Mouse (Mus musculus): ENCODE measurements around the gene Jak3.

The Jak3 gene

GRCm38 (mm10) chr8:71665331-71666130, 10.6 kb upstream of the Jak3 start:
- DNase-seq (ENCODE audit: low read depth, low spot score): no peak

- no peak for DNase-seq (ENCODE audit: low read depth, low spot score)
Observed at GRCm38 (mm10) chr8:71666855-71667254, 9.2 kb upstream of the Jak3 start.

DNA sequence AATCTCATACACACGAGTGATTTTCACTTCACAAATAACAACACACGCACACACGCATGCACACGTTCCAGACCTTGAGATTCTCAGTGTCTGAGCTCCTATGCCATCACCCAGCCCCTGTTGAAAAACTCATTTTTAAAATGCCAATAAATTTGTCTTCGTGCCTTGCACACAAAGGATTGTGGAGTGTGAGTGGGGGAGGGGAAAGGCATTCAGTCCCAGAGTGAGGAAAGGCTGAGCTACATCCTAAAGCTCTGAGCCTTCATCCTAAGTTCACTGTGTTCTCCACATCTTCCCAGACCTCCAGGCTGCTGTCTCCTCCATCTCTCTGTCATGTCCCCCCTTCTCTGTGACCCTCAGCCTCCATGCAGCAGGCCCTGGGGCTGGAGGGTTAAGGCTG, 8.8 kb upstream of the Jak3 start:
- no peak for DNase-seq (ENCODE audit: low read depth, low spot score)

DNA sequence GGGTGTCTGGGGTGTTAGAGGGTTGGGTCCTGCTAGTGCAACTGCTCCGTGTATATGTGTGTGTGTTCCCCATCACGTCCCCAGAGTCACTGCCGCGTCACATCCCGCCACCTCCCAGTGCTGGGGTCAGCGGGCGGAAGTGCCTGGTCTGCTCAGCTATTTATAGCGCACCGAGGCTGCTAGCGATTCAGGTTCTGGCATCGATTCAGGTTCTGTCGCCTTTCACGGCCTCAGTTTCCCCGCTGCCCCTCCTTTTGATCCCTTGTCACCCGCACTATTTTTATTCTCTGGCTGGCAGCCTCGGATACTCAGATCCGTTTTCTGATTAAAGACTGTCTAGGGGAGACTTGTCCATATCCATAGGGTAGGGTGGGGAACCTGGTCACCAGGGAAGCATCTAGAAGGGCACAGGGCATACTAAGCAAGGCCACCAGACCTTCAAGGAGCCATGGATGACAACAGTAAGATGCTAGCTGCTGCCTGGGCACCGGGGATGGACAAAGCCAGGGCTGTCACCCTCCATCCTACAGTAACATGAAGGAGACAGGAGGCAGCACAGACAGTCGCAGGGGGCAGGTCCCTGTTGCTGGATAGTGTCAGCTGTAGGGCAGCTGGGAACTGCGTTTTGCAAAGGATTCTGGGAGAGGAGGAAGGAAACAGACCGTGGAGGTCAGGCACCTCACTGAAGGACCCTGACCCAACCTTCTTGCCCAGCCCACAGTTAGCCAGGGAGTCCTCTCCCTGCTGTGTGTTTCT, 7.7 kb upstream of the Jak3 start:
- no peak for DNase-seq (ENCODE audit: low read depth, low spot score)

DNA sequence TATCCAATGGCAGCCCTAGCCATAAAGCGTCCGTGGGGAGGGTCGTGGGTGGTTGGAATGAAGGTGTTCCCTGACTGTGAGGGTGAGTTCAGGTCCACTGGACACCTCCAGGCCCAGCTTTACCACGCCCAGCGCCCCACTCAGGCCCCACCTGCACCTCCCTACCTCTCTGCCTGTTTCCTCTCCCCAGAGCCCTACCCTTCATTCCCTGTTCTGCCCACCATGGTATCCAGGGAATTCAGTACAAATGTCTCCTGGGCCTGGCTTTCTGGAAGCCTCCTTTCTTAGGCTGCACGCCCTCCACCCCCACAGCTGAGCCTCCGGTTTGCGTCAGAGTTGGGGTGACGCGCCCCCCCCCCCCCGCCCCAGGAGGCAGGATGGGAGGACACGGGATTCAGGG, 5.9 kb upstream of the Jak3 start:
- no peak for DNase-seq (ENCODE audit: low read depth, low spot score)

DNA sequence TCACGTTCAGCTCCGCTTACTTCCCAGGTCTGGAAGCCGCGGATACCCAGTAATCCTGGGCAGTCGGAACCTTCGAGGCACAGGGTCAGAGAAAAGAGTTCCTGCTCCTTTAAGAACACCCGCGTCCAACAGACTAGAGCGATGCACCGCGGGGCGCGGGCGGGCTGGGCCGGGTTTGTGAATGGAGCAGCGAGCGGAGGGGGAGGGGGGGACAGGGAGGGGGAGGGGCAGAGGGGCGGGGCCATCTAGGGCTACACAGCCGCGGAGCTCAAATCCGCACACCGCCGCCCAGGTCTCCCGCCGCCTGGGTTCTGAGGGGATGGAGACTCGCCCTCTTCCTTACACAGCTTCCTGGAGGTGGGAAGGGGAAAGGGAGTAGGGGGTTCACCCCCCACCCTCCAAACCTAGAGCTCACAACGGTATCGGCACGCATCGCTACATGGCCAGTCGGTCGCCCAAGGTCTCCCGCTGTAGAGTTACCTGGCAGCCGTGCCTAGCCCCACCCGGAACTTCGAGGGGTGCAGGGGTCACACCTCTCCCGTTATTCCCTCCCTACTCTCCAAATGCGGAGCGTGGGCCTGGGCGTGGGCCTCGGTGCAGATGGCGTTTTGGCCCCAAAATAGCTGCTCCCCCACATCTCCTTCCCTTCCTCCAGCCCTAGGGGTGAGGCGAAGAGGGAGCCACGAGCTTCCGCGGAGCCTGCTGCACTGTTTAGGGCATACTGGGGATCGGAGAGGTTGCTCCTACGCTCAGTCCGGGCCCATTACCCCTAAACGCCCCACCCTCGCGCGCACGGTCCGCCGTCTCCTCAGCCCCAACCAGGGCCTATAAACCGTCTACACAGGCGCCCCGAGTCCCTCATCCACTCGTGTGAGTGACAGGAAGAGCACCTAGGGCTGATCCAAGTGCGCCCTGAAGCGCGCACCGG, 5.2 kb upstream of the Jak3 start:
- DNase-seq (ENCODE audit: low read depth, low spot score): no peak

DNA sequence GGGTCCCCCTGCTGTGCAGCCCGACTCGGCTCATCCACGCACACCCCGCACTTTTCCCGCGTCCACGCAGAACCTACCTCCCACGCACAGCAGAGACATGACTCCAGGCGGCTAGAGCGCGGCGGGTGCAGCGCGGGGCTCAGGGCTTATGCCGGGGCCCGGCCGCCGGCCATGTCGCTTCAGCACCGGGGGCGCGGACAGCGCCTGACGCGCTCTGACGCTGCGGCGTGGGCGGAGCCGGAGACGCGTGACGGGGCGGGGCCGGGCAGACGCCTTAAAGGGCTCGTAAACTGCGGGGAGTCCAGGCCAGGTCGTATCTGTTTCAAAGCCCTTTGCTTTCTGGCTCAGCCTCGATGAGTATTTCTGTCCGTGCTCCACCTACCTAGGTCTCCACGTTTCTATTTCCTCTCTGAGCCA, 4.5 kb upstream of the Jak3 start, which contains the start of gene Unc13a:
TSS of gene Unc13a (minus strand) at position 209 of the 417 bp plus-strand sequence.
- DNase-seq (ENCODE audit: low read depth, low spot score): peak; percentile 83

- DNase-seq (ENCODE audit: low read depth, low spot score): no peak
Observed at GRCm38 (mm10) chr8:71672168-71672735, 3.8 kb upstream of the Jak3 start.

- no peak for DNase-seq (ENCODE audit: low read depth, low spot score)
Observed at GRCm38 (mm10) chr8:71674071-71674470, 2.0 kb upstream of the Jak3 start.

GRCm38 (mm10) chr8:71675456-71676019, 558 bp upstream of the Jak3 start:
- DNase-seq (ENCODE audit: low read depth, low spot score): no peak

GRCm38 (mm10) chr8:71676803-71677202, 707 bp downstream of the Jak3 start:
- no peak for DNase-seq (ENCODE audit: low read depth, low spot score)

- DNase-seq (ENCODE audit: low read depth, low spot score): no peak
Observed at GRCm38 (mm10) chr8:71677555-71677954, 1.5 kb downstream of the Jak3 start.

DNA sequence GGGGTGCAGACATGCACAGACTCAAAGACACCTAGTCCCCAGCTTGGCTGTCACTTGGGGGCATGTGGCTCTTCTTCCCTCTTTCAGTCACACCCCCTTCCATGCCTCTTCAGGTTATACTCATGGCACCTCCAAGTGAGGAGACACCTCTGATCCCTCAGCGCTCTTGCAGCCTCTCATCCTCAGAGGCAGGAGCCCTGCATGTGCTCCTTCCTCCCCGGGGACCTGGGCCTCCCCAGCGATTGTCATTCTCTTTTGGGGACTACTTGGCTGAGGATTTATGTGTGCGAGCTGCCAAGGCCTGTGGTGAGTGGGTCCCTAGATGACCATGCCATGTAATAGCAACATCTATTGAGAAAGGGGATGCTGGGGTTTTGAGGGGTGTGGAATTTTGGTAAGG, 2.1 kb downstream of the Jak3 start:
- DNase-seq (ENCODE audit: low read depth, low spot score): no peak

GRCm38 (mm10) chr8:71679116-71679515, 3.0 kb downstream of the Jak3 start:
- no peak for DNase-seq (ENCODE audit: low read depth, low spot score)

DNA sequence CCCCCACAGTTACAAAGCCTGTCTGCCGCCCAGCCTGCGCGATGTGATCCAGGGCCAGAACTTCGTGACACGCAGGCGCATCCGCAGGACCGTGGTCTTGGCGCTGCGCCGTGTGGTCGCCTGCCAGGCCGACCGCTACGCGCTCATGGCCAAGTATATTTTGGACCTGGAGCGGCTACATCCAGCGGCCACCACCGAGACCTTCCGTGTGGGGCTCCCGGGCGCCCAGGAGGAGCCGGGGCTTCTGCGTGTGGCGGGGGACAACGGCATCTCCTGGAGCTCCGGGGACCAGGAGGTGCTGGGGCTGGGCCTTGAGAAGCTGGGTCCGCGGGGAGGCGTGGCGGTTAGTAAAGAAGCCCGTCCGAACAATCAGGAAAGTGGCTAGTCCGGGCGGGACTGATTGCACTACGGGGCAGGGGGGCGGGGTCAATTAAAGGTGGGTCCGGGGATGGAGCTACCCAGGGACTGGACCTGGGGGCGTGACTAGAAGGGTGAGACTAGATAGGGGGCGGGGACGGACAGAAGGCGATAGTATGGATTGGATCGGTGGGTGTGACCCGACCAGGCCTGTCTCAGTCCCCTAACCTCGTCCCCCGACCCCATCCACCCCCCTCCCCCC, 3.6 kb downstream of the Jak3 start:
- DNase-seq (ENCODE audit: low read depth, low spot score): no peak

DNA sequence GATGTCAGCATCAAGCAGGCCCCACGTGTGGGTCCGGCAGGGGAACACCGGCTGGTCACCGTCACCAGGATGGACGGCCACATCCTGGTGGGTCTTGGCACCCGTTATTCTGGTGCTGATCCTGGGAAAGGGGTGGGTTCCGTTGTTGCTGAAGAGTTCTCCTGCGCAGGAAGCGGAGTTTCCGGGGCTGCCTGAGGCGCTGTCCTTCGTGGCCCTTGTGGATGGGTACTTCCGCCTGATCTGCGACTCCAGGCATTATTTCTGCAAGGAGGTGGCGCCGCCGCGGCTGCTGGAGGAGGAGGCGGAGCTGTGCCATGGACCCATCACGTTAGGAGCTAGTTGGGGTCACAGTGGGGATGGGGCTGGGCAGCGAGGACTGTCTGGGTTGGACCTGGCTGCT, 4.4 kb downstream of the Jak3 start:
- DNase-seq (ENCODE audit: low read depth, low spot score): no peak

GRCm38 (mm10) chr8:71681369-71681915, 5.3 kb downstream of the Jak3 start:
- no peak for DNase-seq (ENCODE audit: low read depth, low spot score)

- no peak for DNase-seq (ENCODE audit: low read depth, low spot score)
Observed at GRCm38 (mm10) chr8:71682832-71683231, 6.7 kb downstream of the Jak3 start.

DNA sequence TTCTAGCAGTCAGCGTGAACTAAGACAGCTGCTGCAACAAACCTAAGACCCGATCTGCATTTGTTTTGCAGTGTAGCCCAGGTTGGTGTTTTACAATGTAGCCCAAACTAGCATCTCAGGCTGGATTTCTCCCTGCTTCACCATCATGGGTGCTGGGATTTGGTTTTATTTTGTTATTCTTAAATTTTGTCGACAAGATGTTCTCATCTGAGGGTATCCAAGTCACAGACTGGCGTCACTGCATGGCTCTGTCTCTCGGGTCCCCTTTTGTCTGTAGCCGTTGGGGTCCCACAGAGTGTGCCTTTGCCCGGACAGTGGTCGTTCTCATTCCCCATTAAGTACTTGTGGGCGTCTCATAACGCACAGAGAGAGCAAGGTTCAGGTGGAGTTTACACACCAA, 8.6 kb downstream of the Jak3 start:
- DNase-seq (ENCODE audit: low read depth, low spot score): no peak

- no peak for DNase-seq (ENCODE audit: low read depth, low spot score)
Observed at GRCm38 (mm10) chr8:71685573-71685972, 9.5 kb downstream of the Jak3 start.
